Mouse (Mus musculus) liver, embryonic 14.5 days (tissue): ENCODE measurements around the gene Rwdd2b.

Experiments used
- CTCF ChIP-seq: IDR thresholded peaks from 2 replicates; pipeline ENCODE4 v1.5.1; 2016; ENCODE audit warnings: antibody characterized with exemption, low read depth, control low read depth
- EP300 ChIP-seq: IDR thresholded peaks from 2 replicates; pipeline ENCODE4 v1.6.1; 2016; ENCODE audit warnings: antibody characterized with exemption, low read depth

DNA sequence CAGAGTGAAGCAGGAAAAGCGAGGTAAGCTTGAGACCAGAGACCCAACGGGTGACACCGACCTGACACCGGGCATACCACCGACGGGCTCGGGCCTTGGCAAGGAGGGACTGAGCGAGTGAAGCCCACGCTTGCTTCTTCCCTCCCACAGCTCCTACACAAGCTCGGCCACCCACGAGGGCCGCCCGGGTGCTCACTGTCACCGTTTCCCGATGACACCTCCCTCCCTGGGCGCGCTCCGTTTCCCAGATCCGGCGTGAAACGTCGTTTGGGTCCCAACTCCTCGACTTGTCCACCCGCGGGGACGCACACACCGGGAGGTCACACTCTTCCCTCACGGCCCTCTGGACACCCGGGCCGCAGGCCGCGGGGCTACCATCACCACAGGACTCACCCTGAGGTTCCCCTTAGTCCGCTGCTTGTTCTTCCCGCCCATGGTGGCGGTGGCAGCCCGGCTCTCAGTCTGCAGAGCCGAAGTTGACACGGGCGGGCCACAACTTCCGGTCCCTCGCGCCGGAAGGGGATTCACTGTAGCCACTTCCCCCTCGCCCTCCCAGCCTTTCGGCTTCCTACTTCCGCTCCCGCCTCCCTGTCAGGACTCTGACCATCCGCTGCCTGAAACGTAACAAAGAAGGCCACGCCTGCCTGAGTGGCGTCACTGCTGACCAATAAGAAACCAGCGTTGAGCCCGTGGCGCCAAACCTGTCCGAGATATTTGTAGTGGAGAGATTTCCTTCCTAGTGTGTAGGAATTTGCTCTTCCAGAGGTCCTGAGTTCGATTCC is 8.1 kb downstream of the Rwdd2b start, which contains the start of gene Ltn1:
- TF ChIP-seq CTCF (no peak), EP300 (no peak)
